Mouse (Mus musculus): Measurements from ENCODE around the gene Rars. TPM values are rescaled to one million over a fixed set of nuclear protein-coding genes. Genes with fewer than 3 reads are reported as not detected.

Gene Rars
- 70.2 and 71.9 TPM in 2 replicates for polyA plus RNA-seq (2015; fragmentation: Nextera tagmentation; extraction: Ambion mirVana)

- peak; percentile 88 for ATAC-seq
- no peaks in the 10 kb centered on the region for H3K27me3 ChIP-seq (ENCODE audit: control insufficient read depth, insufficient read depth, low read depth, low read length)
Observed at GRCm38 (mm10) chr11:35834022-35834760, at the start of gene Rars. Gene Rars, minus strand, starts transcription at chr11:35834506.

GRCm38 (mm10) chr11:35882777-35883176 lies 48.5 kb upstream of the Rars start:
- no peaks in the 10 kb centered on the region for H3K27me3 ChIP-seq (ENCODE audit: control insufficient read depth, insufficient read depth, low read depth, low read length)
- H3K4me2 ChIP-seq (ENCODE audit: low read length) = no peak overlapping the region
- H3K27ac ChIP-seq (ENCODE audit: low read length) = no peak overlapping the region
- H3K9ac ChIP-seq (ENCODE audit: low read depth, low read length) = no peak overlapping the region
- no peak for ATAC-seq
- H3K4me3 ChIP-seq (ENCODE audit: low read depth, low read length) = no peak overlapping the region
- H3K9me3 ChIP-seq (replicated peaks; ENCODE audit: control insufficient read depth, low read length, poor library complexity, severe bottlenecking) = no peaks in the 10 kb centered on the region
- no peaks in the 10 kb centered on the region for H3K4me1 ChIP-seq (ENCODE audit: control insufficient read depth, insufficient read depth, low read length)
- H3K36me3 ChIP-seq (ENCODE audit: control insufficient read depth, insufficient read depth, low read length) = peaks cover 8% of the 10 kb centered on the region; the same call in 1 of the 2 replicates
- WGBS = over 99% methylated on average over 6 of the region's 6 CpGs

More at GRCm38 (mm10) chr11:35834022-35834760, at the start of gene Rars:
- H3K4me1 ChIP-seq (ENCODE audit: control insufficient read depth, insufficient read depth, low read length) = peaks cover 20% of the 10 kb centered on the region
- H3K27ac ChIP-seq (ENCODE audit: low read length) = peak within 1 kb of the TSS; percentile 63
- H3K36me3 ChIP-seq (ENCODE audit: control insufficient read depth, insufficient read depth, low read length) = peaks cover 10% of the 10 kb centered on the region; the same call in 1 of the 2 replicates
- peak within 1 kb of the TSS; percentile 96 for H3K4me3 ChIP-seq (ENCODE audit: low read depth, low read length)
- WGBS = 2% methylated on average over 46 of the region's 46 CpGs
- peak within 1 kb of the TSS; percentile 86 for H3K4me2 ChIP-seq (ENCODE audit: low read length)
- peak within 1 kb of the TSS; percentile 88 for H3K9ac ChIP-seq (ENCODE audit: low read depth, low read length)
- no peaks in the 10 kb centered on the region; the same call in 1 of the 2 replicates for H3K9me3 ChIP-seq (replicated peaks; ENCODE audit: control insufficient read depth, low read length, poor library complexity, severe bottlenecking)

GRCm38 (mm10) chr11:35878559-35878897 lies 44.2 kb upstream of the Rars start:
- no peak for ATAC-seq
- Histone ChIP-seq H3K9ac (ENCODE audit: low read depth, low read length) (no peak overlapping the region), H3K36me3 (ENCODE audit: control insufficient read depth, insufficient read depth, low read length) (peaks cover 11% of the 10 kb centered on the region), H3K4me2 (ENCODE audit: low read length) (no peak overlapping the region), H3K27me3 (ENCODE audit: control insufficient read depth, insufficient read depth, low read depth, low read length) (no peaks in the 10 kb centered on the region), H3K4me3 (ENCODE audit: low read depth, low read length) (no peak overlapping the region), H3K27ac (ENCODE audit: low read length) (peak overlapping the region; percentile 32; the same call in 1 of the 2 replicates), H3K9me3 (replicated peaks; ENCODE audit: control insufficient read depth, low read length, poor library complexity, severe bottlenecking) (no peaks in the 10 kb centered on the region), H3K4me1 (ENCODE audit: control insufficient read depth, insufficient read depth, low read length) (peaks cover 18% of the 10 kb centered on the region)
- WGBS = 35% methylated on average over 4 of the region's 4 CpGs

GRCm38 (mm10) chr11:35877651-35878558 lies 43.6 kb upstream of the Rars start:
- Histone ChIP-seq H3K9me3 (replicated peaks; ENCODE audit: control insufficient read depth, low read length, poor library complexity, severe bottlenecking) (no peaks in the 10 kb centered on the region), H3K4me1 (ENCODE audit: control insufficient read depth, insufficient read depth, low read length) (peaks cover 19% of the 10 kb centered on the region), H3K27me3 (ENCODE audit: control insufficient read depth, insufficient read depth, low read depth, low read length) (no peaks in the 10 kb centered on the region), H3K4me2 (ENCODE audit: low read length) (no peak overlapping the region), H3K4me3 (ENCODE audit: low read depth, low read length) (no peak overlapping the region), H3K27ac (ENCODE audit: low read length) (peak overlapping the region; percentile 32), H3K36me3 (ENCODE audit: control insufficient read depth, insufficient read depth, low read length) (peaks cover 11% of the 10 kb centered on the region), H3K9ac (ENCODE audit: low read depth, low read length) (no peak overlapping the region)
- no peak for ATAC-seq
- WGBS = 44% methylated on average over 14 of the region's 14 CpGs

- Histone ChIP-seq H3K4me2 (ENCODE audit: low read length) (peak overlapping the region; percentile 51), H3K9me3 (replicated peaks; ENCODE audit: control insufficient read depth, low read length, poor library complexity, severe bottlenecking) (no peaks in the 10 kb centered on the region), H3K9ac (ENCODE audit: low read depth, low read length) (0 out of 2 replicates have a peak overlapping the region, but pooled peaks have one; percentile 4), H3K4me1 (ENCODE audit: control insufficient read depth, insufficient read depth, low read length) (peaks cover 19% of the 10 kb centered on the region), H3K4me3 (ENCODE audit: low read depth, low read length) (peak overlapping the region; percentile 0; the same call in 1 of the 2 replicates), H3K36me3 (ENCODE audit: control insufficient read depth, insufficient read depth, low read length) (peaks cover 7% of the 10 kb centered on the region; the same call in 1 of the 2 replicates), H3K27me3 (ENCODE audit: control insufficient read depth, insufficient read depth, low read depth, low read length) (no peaks in the 10 kb centered on the region), H3K27ac (ENCODE audit: low read length) (peak overlapping the region; percentile 61; the same call in 1 of the 2 replicates)
- ATAC-seq = peak; percentile 77
- WGBS = 11% methylated on average over 21 of the region's 21 CpGs
Observed at GRCm38 (mm10) chr11:35873624-35874244, 39.4 kb upstream of the Rars start.

GRCm38 (mm10) chr11:35870961-35871360 lies 36.7 kb upstream of the Rars start:
- no peak overlapping the region for H3K4me3 ChIP-seq (ENCODE audit: low read depth, low read length)
- WGBS = 90% methylated on average over 9 of the region's 9 CpGs
- no peak for ATAC-seq

GRCm38 (mm10) chr11:35866140-35866539 lies 31.8 kb upstream of the Rars start:
- H3K27ac ChIP-seq (ENCODE audit: low read length) = peak overlapping the region; percentile 87
- H3K36me3 ChIP-seq (ENCODE audit: control insufficient read depth, insufficient read depth, low read length) = no peaks in the 10 kb centered on the region
- H3K4me2 ChIP-seq (ENCODE audit: low read length) = no peak overlapping the region
- ATAC-seq = peak; percentile 27
- WGBS = 21% methylated on average over 7 of the region's 7 CpGs
- no peak overlapping the region for H3K4me3 ChIP-seq (ENCODE audit: low read depth, low read length)
- H3K27me3 ChIP-seq (ENCODE audit: control insufficient read depth, insufficient read depth, low read depth, low read length) = no peaks in the 10 kb centered on the region
- no peaks in the 10 kb centered on the region for H3K9me3 ChIP-seq (replicated peaks; ENCODE audit: control insufficient read depth, low read length, poor library complexity, severe bottlenecking)
- H3K4me1 ChIP-seq (ENCODE audit: control insufficient read depth, insufficient read depth, low read length) = peaks cover 26% of the 10 kb centered on the region
- H3K9ac ChIP-seq (ENCODE audit: low read depth, low read length) = no peak overlapping the region

More at GRCm38 (mm10) chr11:35870961-35871360, 36.7 kb upstream of the Rars start:
- H3K27me3 ChIP-seq (ENCODE audit: control insufficient read depth, insufficient read depth, low read depth, low read length) = no peaks in the 10 kb centered on the region
- peaks cover 5% of the 10 kb centered on the region; the same call in 1 of the 2 replicates for H3K36me3 ChIP-seq (ENCODE audit: control insufficient read depth, insufficient read depth, low read length)
- no peak overlapping the region for H3K4me2 ChIP-seq (ENCODE audit: low read length)
- no peak overlapping the region for H3K27ac ChIP-seq (ENCODE audit: low read length)
- H3K4me1 ChIP-seq (ENCODE audit: control insufficient read depth, insufficient read depth, low read length) = peaks cover 23% of the 10 kb centered on the region
- no peak overlapping the region for H3K9ac ChIP-seq (ENCODE audit: low read depth, low read length)
- no peaks in the 10 kb centered on the region for H3K9me3 ChIP-seq (replicated peaks; ENCODE audit: control insufficient read depth, low read length, poor library complexity, severe bottlenecking)

GRCm38 (mm10) chr11:35864981-35865604 lies 30.8 kb upstream of the Rars start:
- peak overlapping the region; percentile 47; the same call in 1 of the 2 replicates for H3K9ac ChIP-seq (ENCODE audit: low read depth, low read length)
- no peaks in the 10 kb centered on the region for H3K9me3 ChIP-seq (replicated peaks; ENCODE audit: control insufficient read depth, low read length, poor library complexity, severe bottlenecking)
- peak overlapping the region; percentile 87 for H3K27ac ChIP-seq (ENCODE audit: low read length)
- H3K27me3 ChIP-seq (ENCODE audit: control insufficient read depth, insufficient read depth, low read depth, low read length) = no peaks in the 10 kb centered on the region
- ATAC-seq = peak; percentile 95
- H3K4me2 ChIP-seq (ENCODE audit: low read length) = peak overlapping the region; percentile 3
- 8% methylated on average over 9 of the region's 9 CpGs for WGBS
- peaks cover 26% of the 10 kb centered on the region for H3K4me1 ChIP-seq (ENCODE audit: control insufficient read depth, insufficient read depth, low read length)
- H3K36me3 ChIP-seq (ENCODE audit: control insufficient read depth, insufficient read depth, low read length) = 0 out of 2 replicates have a peak, but pooled peaks cover under 1% of the 10 kb centered on the region
- H3K4me3 ChIP-seq (ENCODE audit: low read depth, low read length) = no peak overlapping the region
